Mouse (Mus musculus) kidney, adult 2 months (tissue): Measurements from ENCODE around the gene Ctsll3. TPM values are rescaled to one million over a fixed set of nuclear protein-coding genes. Genes with fewer than 3 reads are reported as not detected.
A peak's percentile ranks its signal among the peaks of the same experiment; 100 is the strongest.

Experiments
- DNase-seq: peaks from one replicate; pipeline ENCODE4 v3.0.0; 2021
- H3K27ac ChIP-seq: fragments of 200-500 bp; 2 replicates; pipeline ENCODE4 v1.5.1; 2012; ENCODE audit warnings: low read depth, low read length, control low read depth, inconsistent platforms; ENCODE audit not compliant: insufficient read depth
- H3K27me3 ChIP-seq: fragments of 200-500 bp; replicated peaks from 2 replicates; pipeline ENCODE4 v1.6.1; 2012; ENCODE audit warnings: mild to moderate bottlenecking, moderate library complexity, low read length, inconsistent platforms; ENCODE audit not compliant: control insufficient read depth, insufficient read depth
- H3K36me3 ChIP-seq: fragments of 200-500 bp; 2 replicates; pipeline ENCODE4 v1.6.1; 2012; ENCODE audit warnings: mild to moderate bottlenecking, moderate library complexity, low read length, inconsistent platforms; ENCODE audit not compliant: control insufficient read depth, insufficient read depth
- H3K4me1 ChIP-seq: fragments of 200-500 bp; 2 replicates; pipeline ENCODE4 v1.6.1; 2011; ENCODE audit warnings: low read length; ENCODE audit not compliant: control insufficient read depth, insufficient read depth
- H3K4me3 ChIP-seq: fragments of 200-500 bp; 2 replicates; pipeline ENCODE4 v1.5.1; 2011; ENCODE audit warnings: mild to moderate bottlenecking, low read depth, low read length, control low read depth; ENCODE audit not compliant: insufficient read depth
- CTCF ChIP-seq: fragments of 200-500 bp; conservative IDR thresholded peaks from 2 replicates; pipeline ENCODE4 v1.5.1; 2011; ENCODE audit warnings: low read depth, mild to moderate bottlenecking, control low read depth, low read length, moderate library complexity, mixed read lengths; ENCODE audit not compliant: insufficient read depth, insufficient read length
- POLR2A ChIP-seq: fragments of 200-500 bp; IDR thresholded peaks from one replicate; pipeline ENCODE4 v1.6.1; 2011; ENCODE audit warnings: low read depth, low read length, control low read depth
- WGBS: fragments of 180-500 bp; shearing (Covaris S2); methylation state at CpG from one replicate; pipeline ENCODE4 v1.1.7; 2018; 5-methylcytosine and 5-hydroxymethylcytosine counted together
- polyA plus RNA-seq: library from polyadenylated mRNA; depleted of rRNA; stranded (reverse); fragments of >200 nt; gene quantifications from 2 replicates; pipeline ENCODE4 v1.2.3, GENCODE M21; 2012

The Ctsll3 gene
- polyA plus RNA-seq, 1 experiment = not detected

GRCm38 (mm10) chr13:60820486-60821175 is 18.0 kb upstream of the Ctsll3 start:
- WGBS = 77% methylated on average over 3 of the region's 3 CpGs
- Histone ChIP-seq H3K27ac (no peak overlapping the region), H3K4me3 (no peak overlapping the region), H3K36me3 (no peaks in the 10 kb centered on the region), H3K27me3 (no peaks in the 10 kb centered on the region), H3K4me1 (no peaks in the 10 kb centered on the region)
- TF ChIP-seq POLR2A (no peak), CTCF (no peak)
- no peak for DNase-seq

- Histone ChIP-seq H3K36me3 (no peaks in the 10 kb centered on the region), H3K27ac (no peak overlapping the region), H3K27me3 (no peaks in the 10 kb centered on the region), H3K4me1 (no peaks in the 10 kb centered on the region), H3K4me3 (no peak overlapping the region)
- 5% methylated on average over 7 of the region's 7 CpGs for whole genome bisulfite sequencing
- DNase-seq = peak; percentile 28
- TF ChIP-seq CTCF (peak; percentile 77), POLR2A (no peak)
Measured at GRCm38 (mm10) chr13:60819469-60819868, 16.8 kb upstream of the Ctsll3 start.

- Histone ChIP-seq H3K4me3 (no peak overlapping the region), H3K27me3 (no peaks in the 10 kb centered on the region), H3K27ac (no peak overlapping the region), H3K4me1 (no peaks in the 10 kb centered on the region), H3K36me3 (no peaks in the 10 kb centered on the region)
- 43% methylated on average over 1 of the region's 1 CpGs for WGBS
- peak; percentile 4 for DNase-seq
- TF ChIP-seq POLR2A = no peak
Measured at GRCm38 (mm10) chr13:60813722-60814121, 11.1 kb upstream of the Ctsll3 start.

GRCm38 (mm10) chr13:60812768-60813167 is 10.1 kb upstream of the Ctsll3 start:
- Histone ChIP-seq H3K27ac (no peak overlapping the region), H3K4me3 (no peak overlapping the region), H3K27me3 (no peaks in the 10 kb centered on the region), H3K36me3 (no peaks in the 10 kb centered on the region), H3K4me1 (no peaks in the 10 kb centered on the region)
- 83% methylated on average over 6 of the region's 6 CpGs for WGBS
- no peak for TF ChIP-seq POLR2A
- no peak for TF ChIP-seq CTCF
- DNase-seq = no peak

GRCm38 (mm10) chr13:60809690-60810089 is 7.0 kb upstream of the Ctsll3 start:
- no peaks in the 10 kb centered on the region for H3K4me1 ChIP-seq

GRCm38 (mm10) chr13:60789466-60789865 is 13.2 kb downstream of the Ctsll3 start:
- H3K4me1 ChIP-seq = no peaks in the 10 kb centered on the region
- H3K4me3 ChIP-seq = no peak overlapping the region
- no peak overlapping the region for H3K27ac ChIP-seq
- TF ChIP-seq POLR2A (no peak), CTCF (no peak)
- no peak for DNase-seq
- WGBS = 79% methylated on average over 1 of the region's 1 CpGs
- H3K36me3 ChIP-seq = no peaks in the 10 kb centered on the region
- no peaks in the 10 kb centered on the region for H3K27me3 ChIP-seq

More at GRCm38 (mm10) chr13:60809690-60810089, 7.0 kb upstream of the Ctsll3 start:
- no peak overlapping the region for H3K27ac ChIP-seq
- WGBS = 63% methylated on average over 2 of the region's 2 CpGs
- H3K4me3 ChIP-seq = no peak overlapping the region
- no peak for DNase-seq
- no peak for TF ChIP-seq POLR2A
- no peak for TF ChIP-seq CTCF
- H3K27me3 ChIP-seq = no peaks in the 10 kb centered on the region
- no peaks in the 10 kb centered on the region for H3K36me3 ChIP-seq

- no peaks in the 10 kb centered on the region for H3K36me3 ChIP-seq
- no peak for DNase-seq
- TF ChIP-seq POLR2A (no peak), CTCF (no peak)
- H3K27me3 ChIP-seq = no peaks in the 10 kb centered on the region
- H3K27ac ChIP-seq = no peak within 1 kb of the TSS
- no peak within 1 kb of the TSS for H3K4me3 ChIP-seq
- no peaks in the 10 kb centered on the region for H3K4me1 ChIP-seq
Measured at GRCm38 (mm10) chr13:60786264-60786663, 16.4 kb downstream of the Ctsll3 start, which contains the start of gene BC051665. Gene BC051665, minus strand, starts transcription at chr13:60786364.

- 86% methylated on average over 7 of the region's 7 CpGs for WGBS
- no peak for DNase-seq
- no peaks in the 10 kb centered on the region for H3K36me3 ChIP-seq
Measured at GRCm38 (mm10) chr13:60783301-60783700, 19.3 kb downstream of the Ctsll3 start.

More at GRCm38 (mm10) chr13:60783301-60783700, 19.3 kb downstream of the Ctsll3 start:
- H3K4me3 ChIP-seq = no peak overlapping the region
- TF ChIP-seq CTCF (no peak), POLR2A (no peak)
- no peak overlapping the region for H3K27ac ChIP-seq
- no peaks in the 10 kb centered on the region for H3K27me3 ChIP-seq
- no peaks in the 10 kb centered on the region for H3K4me1 ChIP-seq
